ENCODE assay signal across 15 mouse cellular contexts in genomic region chr15:25662833-25663519, GRCm38 (mm10). TPM values are rescaled to one million over a fixed set of nuclear protein-coding genes. Genes with fewer than 3 reads are reported as not detected.
A peak's percentile ranks its signal among the peaks of the same experiment; 100 is the strongest.
DNase-seq lines count a peak whose midpoint lies in the region; ATAC-seq and TF ChIP-seq lines count a peak whose summit lies in the region.
"Had no signal": no experiment of that assay in that cellular context is flagged by ENCODE, and none has a peak within 500 bp of the region (broad histone marks: within the 10 kb centered on the region; RNA-seq: fewer than 3 reads in every experiment).

No protein-coding gene starts in this region.

- no peak for TF ChIP-seq CTCF in kidney, postnatal 0 days (IDR thresholded peaks at IDR 0.05; ENCODE audit: low read depth)

- H3K27me3 ChIP-seq in kidney, postnatal 0 days (ENCODE audit: insufficient read depth, low read length) = no peaks in the 10 kb centered on the region
- no peaks in the 10 kb centered on the region for H3K27me3 ChIP-seq in stomach, embryonic 16.5 days (ENCODE audit: control insufficient read depth, insufficient read depth, low read length)
- H3K27me3 ChIP-seq: CH12.LX; neural tube, embryonic 15.5 days had no signal

- no peak for DNase-seq in kidney, postnatal 0 days (ENCODE audit: low spot score)
- DNase-seq in kidney, postnatal 14 days = no peak
- peak; percentile 76 for DNase-seq in forelimb bud, embryonic 11.5 days (ENCODE audit: low read depth, low spot score)
- peak; percentile 38 for DNase-seq in liver
- no peak for DNase-seq in right cerebral cortex, postnatal 14 days
- DNase-seq in right cerebral cortex, postnatal 4 days = no peak
- DNase-seq: adrenal gland, postnatal 14 days; lung, postnatal 10 days; thymus, postnatal 4 days had no signal

- no peak overlapping the region for H3K4me3 ChIP-seq in kidney, postnatal 0 days (replicated peaks; ENCODE audit: low read depth, low read length)
- H3K4me3 ChIP-seq in stomach, embryonic 16.5 days (replicated peaks; ENCODE audit: low read length) = no peak overlapping the region
- H3K4me3 ChIP-seq: layer of hippocampus, adult 2 months; neural tube, embryonic 15.5 days had no signal

- H3K27ac ChIP-seq in kidney, postnatal 0 days = no peak overlapping the region
- H3K27ac ChIP-seq in stomach, embryonic 16.5 days (ENCODE audit: low read length) = peak overlapping the region; percentile 90
- H3K27ac ChIP-seq: hindbrain, postnatal 0 days; layer of hippocampus, adult 2 months; neural tube, embryonic 15.5 days had no signal

- H3K36me3 ChIP-seq in kidney, postnatal 0 days (ENCODE audit: insufficient read depth, low read length) = peaks cover 10% of the 10 kb centered on the region; the same call in 1 of the 2 replicates
- H3K36me3 ChIP-seq in stomach, embryonic 16.5 days (ENCODE audit: control insufficient read depth, insufficient read depth, low read length) = peaks cover 6% of the 10 kb centered on the region; the same call in 1 of the 2 replicates
- H3K36me3 ChIP-seq: neural tube, embryonic 15.5 days had no signal

- 0 out of 2 replicates have a peak, but pooled peaks have one; percentile 7 for ATAC-seq in kidney, postnatal 0 days (replicated peaks; ENCODE audit: low FRiP score, low read depth)
- peak; percentile 96 for ATAC-seq in stomach, embryonic 16.5 days (ENCODE audit: insufficient read depth, low FRiP score)
- ATAC-seq: hindbrain, postnatal 0 days; midbrain, embryonic 16.5 days had no signal

- H3K4me1 ChIP-seq in kidney, postnatal 0 days (replicated peaks; ENCODE audit: insufficient read depth, low read length) = peaks cover 6% of the 10 kb centered on the region; the same call in 1 of the 2 replicates
- peaks cover 20% of the 10 kb centered on the region for H3K4me1 ChIP-seq in stomach, embryonic 16.5 days (ENCODE audit: control insufficient read depth, insufficient read depth, low read length)
- H3K4me1 ChIP-seq: neural tube, embryonic 15.5 days had no signal

- no peak overlapping the region for H3K4me2 ChIP-seq in kidney, postnatal 0 days (ENCODE audit: low read length)
- no peak overlapping the region for H3K4me2 ChIP-seq in stomach, embryonic 16.5 days (ENCODE audit: low read depth, low read length)
- H3K4me2 ChIP-seq: neural tube, embryonic 15.5 days had no signal

- H3K9ac ChIP-seq in kidney, postnatal 0 days (ENCODE audit: low read depth, low read length) = no peak overlapping the region
- H3K9ac ChIP-seq in stomach, embryonic 16.5 days (ENCODE audit: low read length) = peak overlapping the region; percentile 45; the same call in 1 of the 2 replicates
- H3K9ac ChIP-seq: neural tube, embryonic 15.5 days had no signal

- H3K9me3 ChIP-seq in kidney, postnatal 0 days (replicated peaks; ENCODE audit: low read length) = no peaks in the 10 kb centered on the region
- H3K9me3 ChIP-seq in stomach, embryonic 16.5 days (replicated peaks; ENCODE audit: control insufficient read depth, low read length) = no peaks in the 10 kb centered on the region
- H3K9me3 ChIP-seq: neural tube, embryonic 15.5 days had no signal

- 33% methylated on average over 8 of the region's 8 CpGs for WGBS in kidney, postnatal 0 days
- WGBS in stomach, embryonic 16.5 days = 12% methylated on average over 8 of the region's 8 CpGs

RNA-seq across cellular contexts. Expression of gene Myo10, which starts 40.7 kb away (rescaled TPM):
- 25.8 and 29.3 TPM in 2 replicates for polyA plus RNA-seq in kidney, postnatal 0 days (2015; fragmentation: Nextera tagmentation; extraction: Ambion mirVana)
- polyA plus RNA-seq in stomach, embryonic 16.5 days (2015; fragmentation: Nextera tagmentation; extraction: Ambion mirVana) = 26.1 and 30.4 TPM in 2 replicates

Comparison
In these comparisons a context has a peak if more than half of its experiments do, and no peak if none do; other contexts are left out.
1. DNase-seq: peak in forelimb bud, embryonic 11.5 days (single experiment) and liver (single experiment); none in kidney, postnatal 0 days (single experiment), kidney, postnatal 14 days (single experiment), right cerebral cortex, postnatal 14 days (single experiment) and right cerebral cortex, postnatal 4 days (single experiment).